Mouse (Mus musculus): ENCODE measurements around the gene Ajm1.

DNA sequence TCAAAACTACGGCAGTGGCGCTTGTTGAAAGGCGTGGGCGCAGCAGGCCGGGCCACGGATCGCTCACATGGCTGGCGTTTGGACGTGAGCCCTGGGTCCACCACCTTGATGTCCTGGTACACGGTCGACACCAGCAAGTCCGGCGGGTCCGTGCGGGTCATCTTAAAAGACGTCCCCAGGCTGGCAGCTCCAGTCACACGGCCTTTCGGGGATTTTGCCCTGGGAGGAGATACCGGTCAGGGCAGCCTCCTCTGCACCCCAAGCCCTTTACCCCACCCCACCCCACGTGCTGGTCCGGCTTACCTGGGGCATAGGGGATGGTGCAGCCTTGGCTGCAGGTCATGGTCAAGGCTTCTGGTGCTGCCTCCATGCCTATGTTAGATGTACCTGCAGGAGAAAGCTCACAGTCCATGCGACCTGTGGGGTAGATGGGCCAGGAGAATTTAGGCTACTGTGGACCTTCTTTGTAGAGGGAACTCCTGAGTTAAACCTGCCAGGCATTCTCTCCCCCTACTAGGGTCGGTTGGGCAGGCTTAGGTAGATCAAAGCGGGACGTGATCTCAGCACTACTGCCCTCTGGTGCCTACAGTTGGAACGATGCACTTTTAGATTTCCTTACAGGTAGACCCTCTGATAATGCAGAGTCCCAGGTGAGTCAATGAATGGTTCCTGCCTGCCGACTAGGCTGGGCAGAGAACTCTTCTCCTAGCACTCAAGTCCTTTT lies 1.7 kb downstream of the Ajm1 start:
- TF ChIP-seq POLR2A (IDR thresholded peaks at IDR 0.05; ENCODE audit: control insufficient read depth, low read depth, low read length) (no peak), CTCF (IDR thresholded peaks at IDR 0.05; ENCODE audit: control insufficient read depth, insufficient read depth, insufficient replicate concordance, low read depth, low read length) (no peak)

All from testis, adult 2 months (tissue).